Comparison of ENCODE assay signal across 10 mouse cellular contexts in the genomic region with DNA sequence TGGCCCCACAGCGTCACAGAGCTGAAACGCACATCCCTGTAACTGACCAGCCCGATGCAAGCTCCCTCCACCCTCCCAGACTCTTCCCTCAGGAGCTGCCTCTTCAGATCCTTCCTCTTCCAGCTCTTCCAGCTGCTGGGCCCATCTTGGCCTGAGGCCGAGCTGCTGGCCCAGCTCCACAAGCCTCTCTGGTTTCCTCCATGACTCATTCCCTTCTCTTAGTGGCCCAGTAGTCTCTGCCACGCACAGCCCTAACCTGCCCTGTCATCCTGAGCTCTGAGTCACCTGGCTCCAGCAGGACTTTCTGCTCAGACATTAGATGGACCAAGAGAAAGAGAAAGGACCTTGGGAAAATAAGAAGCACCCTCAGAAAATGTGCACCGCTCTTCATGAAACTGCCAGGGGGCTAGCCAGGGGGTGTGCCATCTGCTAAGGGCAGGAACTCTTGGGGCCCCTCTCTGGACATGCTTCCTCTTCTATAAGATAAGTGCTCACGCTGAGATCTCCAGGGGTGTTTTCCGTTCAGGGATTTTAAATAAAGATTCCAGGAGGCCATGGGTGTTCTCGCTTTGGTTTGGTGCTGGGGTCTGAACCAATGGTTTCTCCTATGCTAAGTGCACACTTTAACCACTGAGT. TPM values are rescaled to one million over a fixed set of nuclear protein-coding genes. Genes with fewer than 3 reads are reported as not detected.
DNase-seq lines count a peak whose midpoint lies in the region; ATAC-seq lines count a peak whose summit lies in the region.
"Had no signal": no experiment of that assay in that cellular context is flagged by ENCODE, and none has a peak within 500 bp of the region (broad histone marks: within the 10 kb centered on the region; RNA-seq: fewer than 3 reads in every experiment).

No protein-coding gene starts in this region.

- H3K27ac ChIP-seq in embryonic facial prominence, embryonic 15.5 days (replicated peaks), result no peak overlapping the region
- H3K27ac ChIP-seq in liver, embryonic 15.5 days (replicated peaks), result peak overlapping the region; percentile 35
- no peak overlapping the region for H3K27ac ChIP-seq in hindbrain, embryonic 16.5 days (ENCODE audit: low read depth, low read length)
- H3K27ac ChIP-seq: neural tube, embryonic 13.5 days had no signal

- ATAC-seq in frontal cortex, adult (ENCODE audit: low TSS enrichment), result peak; percentile 58; the same call in 1 of the 2 replicates
- ATAC-seq in embryonic facial prominence, embryonic 15.5 days (ENCODE audit: insufficient number of reproducible peaks, low FRiP score, low TSS enrichment, low read depth), result 0 out of 2 replicates have a peak, but pooled peaks have one; percentile 43
- no peak for ATAC-seq in liver, embryonic 15.5 days (ENCODE audit: insufficient read depth)
- ATAC-seq in hindbrain, embryonic 16.5 days, result no peak

- H3K4me1 ChIP-seq in embryonic facial prominence, embryonic 15.5 days, result peaks cover 5% of the 10 kb centered on the region
- H3K4me1 ChIP-seq in liver, embryonic 15.5 days (replicated peaks), result peaks cover 48% of the 10 kb centered on the region
- no peaks in the 10 kb centered on the region for H3K4me1 ChIP-seq in hindbrain, embryonic 16.5 days (ENCODE audit: control insufficient read depth, insufficient read depth, low read depth, low read length)
- H3K4me1 ChIP-seq: neural tube, embryonic 13.5 days had no signal

- intact Hi-C loops in heart, postnatal 10 days (cut with DNase I), result no loop called here

- DNase-seq in frontal cortex, postnatal 10 days (ENCODE audit: low spot score in 2 of 2), result no peak
- peak; percentile 90 to 92 for DNase-seq in heart, postnatal 10 days
- DNase-seq in testis, postnatal 14 days (ENCODE audit: low spot score), result peak; percentile 48
- no peak for DNase-seq in T-cell, adult 2 months (ENCODE audit: low spot score)

- H3K4me2 ChIP-seq in embryonic facial prominence, embryonic 15.5 days (replicated peaks), result no peak overlapping the region
- H3K4me2 ChIP-seq in liver, embryonic 15.5 days, result no peak overlapping the region
- no peak overlapping the region for H3K4me2 ChIP-seq in hindbrain, embryonic 16.5 days (ENCODE audit: low read length)
- H3K4me2 ChIP-seq: neural tube, embryonic 13.5 days had no signal

- no peak overlapping the region for H3K4me3 ChIP-seq in embryonic facial prominence, embryonic 15.5 days (replicated peaks)
- no peak overlapping the region for H3K4me3 ChIP-seq in liver, embryonic 15.5 days (replicated peaks)
- no peak overlapping the region for H3K4me3 ChIP-seq in hindbrain, embryonic 16.5 days (ENCODE audit: low read length)
- H3K4me3 ChIP-seq: neural tube, embryonic 13.5 days had no signal

- 59% methylated on average over 9 of the region's 9 CpGs for WGBS in embryonic facial prominence, embryonic 15.5 days
- 39% methylated on average over 9 of the region's 9 CpGs for WGBS in liver, embryonic 15.5 days (ENCODE audit: insufficient replicate concordance)
- WGBS in hindbrain, embryonic 16.5 days, result 71% methylated on average over 9 of the region's 9 CpGs

- H3K9ac ChIP-seq in embryonic facial prominence, embryonic 15.5 days, result no peak overlapping the region
- no peak overlapping the region for H3K9ac ChIP-seq in liver, embryonic 15.5 days
- no peak overlapping the region for H3K9ac ChIP-seq in hindbrain, embryonic 16.5 days (ENCODE audit: low read depth, low read length)
- H3K9ac ChIP-seq: neural tube, embryonic 13.5 days had no signal

- no peaks in the 10 kb centered on the region for H3K9me3 ChIP-seq in embryonic facial prominence, embryonic 15.5 days (replicated peaks)
- no peaks in the 10 kb centered on the region for H3K9me3 ChIP-seq in liver, embryonic 15.5 days (replicated peaks)
- no peaks in the 10 kb centered on the region for H3K9me3 ChIP-seq in hindbrain, embryonic 16.5 days (ENCODE audit: control insufficient read depth, low read length)
- H3K9me3 ChIP-seq: neural tube, embryonic 13.5 days had no signal

- H3K27me3 ChIP-seq in embryonic facial prominence, embryonic 15.5 days, result no peaks in the 10 kb centered on the region
- H3K27me3 ChIP-seq in liver, embryonic 15.5 days, result no peaks in the 10 kb centered on the region
- H3K27me3 ChIP-seq in hindbrain, embryonic 16.5 days (replicated peaks; ENCODE audit: control insufficient read depth, insufficient read depth, low read length), result no peaks in the 10 kb centered on the region; the same call in 1 of the 2 replicates
- H3K27me3 ChIP-seq: CH12.LX; neural tube, embryonic 13.5 days had no signal

- no peaks in the 10 kb centered on the region for H3K36me3 ChIP-seq in embryonic facial prominence, embryonic 15.5 days
- no peaks in the 10 kb centered on the region for H3K36me3 ChIP-seq in liver, embryonic 15.5 days (replicated peaks)
- H3K36me3 ChIP-seq in hindbrain, embryonic 16.5 days (ENCODE audit: control insufficient read depth, insufficient read depth, low read length), result no peaks in the 10 kb centered on the region
- H3K36me3 ChIP-seq: neural tube, embryonic 13.5 days had no signal

RNA-seq across cellular contexts. Expression of a gene that starts 18.1 kb away (rescaled TPM):
- 999 and 1,010 TPM in 2 replicates for polyA plus RNA-seq in embryonic facial prominence, embryonic 15.5 days (2015; fragmentation: Nextera tagmentation; extraction: Ambion mirVana)
- 100 to 1,000 TPM; 308 to 311 TPM for total RNA-seq in heart, postnatal 10 days (2021)
- 526 and 529 TPM in 2 replicates for polyA plus RNA-seq in liver, embryonic 15.5 days (2015; fragmentation: Nextera tagmentation; extraction: Ambion mirVana)
- 533 and 548 TPM in 2 replicates for polyA plus RNA-seq in hindbrain, embryonic 16.5 days (2015; fragmentation: Nextera tagmentation; extraction: Ambion mirVana)

RNA-seq across cellular contexts. Expression of a gene that starts 18.6 kb away (rescaled TPM):
- 172 and 173 TPM in 2 replicates for polyA plus RNA-seq in embryonic facial prominence, embryonic 15.5 days (2015; fragmentation: Nextera tagmentation; extraction: Ambion mirVana)
- 10 to 100 TPM; 65.8 to 72.8 TPM for total RNA-seq in heart, postnatal 10 days (2021)
- 56.2 and 61.2 TPM in 2 replicates for polyA plus RNA-seq in liver, embryonic 15.5 days (2015; fragmentation: Nextera tagmentation; extraction: Ambion mirVana)
- polyA plus RNA-seq in hindbrain, embryonic 16.5 days (2015; fragmentation: Nextera tagmentation; extraction: Ambion mirVana), result 220 and 225 TPM in 2 replicates

RNA-seq across cellular contexts. Expression of a gene that starts 30.4 kb away (rescaled TPM):
- polyA plus RNA-seq in embryonic facial prominence, embryonic 15.5 days (2015; fragmentation: Nextera tagmentation; extraction: Ambion mirVana), result 45.8 and 48.7 TPM in 2 replicates
- 10 to 100 TPM; 22.2 to 26.2 TPM for total RNA-seq in heart, postnatal 10 days (2021)
- 21.7 and 24.1 TPM in 2 replicates for polyA plus RNA-seq in liver, embryonic 15.5 days (2015; fragmentation: Nextera tagmentation; extraction: Ambion mirVana)
- polyA plus RNA-seq in hindbrain, embryonic 16.5 days (2015; fragmentation: Nextera tagmentation; extraction: Ambion mirVana), result 24.0 and 24.4 TPM in 2 replicates

RNA-seq across cellular contexts. Expression of a gene that starts 33.4 kb away (rescaled TPM):
- 3.4 and 5.9 TPM in 2 replicates for polyA plus RNA-seq in embryonic facial prominence, embryonic 15.5 days (2015; fragmentation: Nextera tagmentation; extraction: Ambion mirVana)
- 1 to 10 TPM; 1.6 to 2.9 TPM for total RNA-seq in heart, postnatal 10 days (2021)
- 3.0 and 4.1 TPM in 2 replicates for polyA plus RNA-seq in liver, embryonic 15.5 days (2015; fragmentation: Nextera tagmentation; extraction: Ambion mirVana)
- polyA plus RNA-seq in hindbrain, embryonic 16.5 days (2015; fragmentation: Nextera tagmentation; extraction: Ambion mirVana), result 2.9 and 3.9 TPM in 2 replicates

RNA-seq across cellular contexts. Expression of a gene that starts 44.7 kb away (rescaled TPM):
- 51.5 and 53.5 TPM in 2 replicates for polyA plus RNA-seq in embryonic facial prominence, embryonic 15.5 days (2015; fragmentation: Nextera tagmentation; extraction: Ambion mirVana)
- total RNA-seq in heart, postnatal 10 days (2021), result 10 to 100 TPM; 13.8 to 13.9 TPM
- polyA plus RNA-seq in liver, embryonic 15.5 days (2015; fragmentation: Nextera tagmentation; extraction: Ambion mirVana), result 18.9 and 19.2 TPM in 2 replicates
- 41.2 and 43.9 TPM in 2 replicates for polyA plus RNA-seq in hindbrain, embryonic 16.5 days (2015; fragmentation: Nextera tagmentation; extraction: Ambion mirVana)

Comparison
In these comparisons a context has a peak if more than half of its experiments do, and no peak if none do; other contexts are left out.
1. ATAC-seq: peak in frontal cortex, adult (single experiment) and embryonic facial prominence, embryonic 15.5 days (single experiment); none in liver, embryonic 15.5 days (single experiment) and hindbrain, embryonic 16.5 days (single experiment).
2. DNase-seq: peak in heart, postnatal 10 days (2 of 2) and testis, postnatal 14 days (single experiment); none in frontal cortex, postnatal 10 days (0 of 2) and T-cell, adult 2 months (single experiment).